Mouse (Mus musculus): ENCODE results near the gene H2-Q7. TPM values are rescaled to one million over a fixed set of nuclear protein-coding genes. Genes with fewer than 3 reads are reported as not detected.

The H2-Q7 gene
- polyA plus RNA-seq (2014; fragmentation: Illumina TruSeq; extraction: RNeasy Lipid Tissue Mini Kit (QIAGEN cat#74804); ENCODE audit: low read depth, low replicate concordance), result 0.49 TPM

DNA sequence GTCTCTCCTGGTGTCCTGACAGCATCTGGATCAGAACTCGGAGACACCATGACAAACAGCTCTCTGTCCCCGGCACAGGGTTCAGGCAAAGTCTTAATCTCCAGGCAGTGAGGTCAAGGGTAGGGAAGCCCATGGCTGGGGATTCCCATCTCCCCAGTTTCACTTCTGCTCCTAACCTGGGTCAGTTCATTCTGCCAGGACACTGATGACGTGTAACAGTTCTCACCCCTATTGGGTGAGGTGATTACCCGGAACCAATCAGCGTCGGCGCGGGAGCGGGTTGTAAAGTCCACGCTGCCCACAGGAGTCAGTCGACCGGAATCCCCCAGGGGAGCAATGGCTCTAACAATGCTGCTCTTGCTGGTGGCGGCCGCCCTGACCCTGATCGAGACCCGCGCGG is at the start of gene H2-Q7:
TSS of gene H2-Q7 (plus strand) at position 271 of the 400 bp plus-strand sequence.

DNA sequence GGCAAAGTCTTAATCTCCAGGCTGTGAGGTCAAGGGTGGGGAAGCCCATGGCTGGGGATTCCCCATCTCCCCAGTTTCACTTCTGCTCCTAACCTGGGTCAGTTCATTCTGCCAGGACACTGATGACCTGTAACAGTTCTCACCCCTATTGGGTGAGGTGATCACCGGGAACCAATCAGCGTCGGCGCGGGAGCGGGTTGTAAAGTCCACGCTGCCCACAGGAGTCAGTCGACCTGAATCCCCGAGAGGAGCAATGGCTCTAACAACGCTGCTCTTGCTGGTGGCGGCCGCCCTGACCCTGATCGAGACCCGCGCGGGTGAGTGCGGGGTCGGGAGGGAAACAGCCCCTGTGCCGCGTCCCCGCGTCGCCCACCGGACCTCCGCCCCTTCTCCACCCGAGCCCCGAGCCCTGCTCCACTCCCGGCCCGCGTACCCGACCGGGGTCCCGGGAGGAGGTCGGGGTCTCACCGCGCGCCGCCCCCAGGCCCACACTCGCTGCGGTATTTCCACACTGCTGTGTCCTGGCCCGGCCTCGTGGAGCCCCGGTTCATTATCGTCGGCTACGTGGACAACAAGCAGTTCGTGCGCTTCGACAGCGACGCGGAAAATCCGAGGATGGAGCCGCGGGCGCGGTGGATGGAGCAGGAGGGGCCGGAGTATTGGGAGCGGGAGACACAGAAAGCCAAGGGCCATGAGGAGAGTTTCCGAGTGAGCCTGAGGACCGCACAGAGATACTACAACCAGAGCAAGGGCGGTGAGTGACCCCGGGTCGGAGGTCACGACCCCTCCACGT is 14.1 kb upstream of the H2-Q7 start, which contains the start of gene H2-Q6:
TSS of gene H2-Q6 (plus strand) at position 227 of the 793 bp plus-strand sequence.

DNA sequence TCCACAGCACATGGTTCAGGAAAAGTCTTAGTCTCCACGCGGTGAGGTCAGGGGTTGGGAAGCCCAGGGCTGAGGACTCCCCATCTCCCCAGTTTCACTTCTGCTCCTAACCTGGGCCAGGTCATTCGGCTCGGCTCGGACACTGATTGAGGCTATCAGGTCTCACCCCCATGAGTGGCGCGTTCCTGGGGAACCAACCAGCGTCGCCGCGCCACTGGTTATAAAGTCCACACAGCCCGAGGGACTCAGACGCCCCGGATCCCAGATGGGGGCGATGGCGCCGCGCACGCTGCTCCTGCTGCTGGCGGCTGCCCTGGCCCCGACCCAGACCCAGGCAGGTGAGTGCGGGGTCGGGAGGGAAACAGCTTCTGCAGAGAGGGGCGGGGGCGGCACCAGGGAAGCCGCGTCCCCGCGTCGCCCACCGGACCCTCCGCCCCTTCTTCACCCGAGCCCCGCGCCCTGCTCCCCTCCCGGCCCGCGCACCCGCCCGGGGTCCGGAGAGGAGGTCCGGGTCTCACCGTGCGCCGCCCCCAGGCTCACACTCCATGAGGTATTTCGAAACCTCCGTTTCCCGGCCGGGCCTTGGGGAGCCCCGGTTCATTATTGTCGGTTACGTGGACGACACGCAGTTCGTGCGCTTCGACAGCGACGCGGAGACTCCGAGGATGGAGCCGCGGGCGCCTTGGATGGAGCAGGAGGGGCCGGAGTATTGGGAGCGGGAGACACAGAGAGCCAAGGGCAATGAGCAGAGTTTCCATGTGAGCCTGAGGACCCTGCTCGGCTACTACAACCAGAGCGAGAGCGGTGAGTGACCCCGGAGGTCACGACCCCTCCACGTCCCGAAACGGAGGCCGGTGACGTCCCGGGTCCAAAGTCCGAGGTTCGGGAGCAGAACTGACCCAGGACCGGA is 31.1 kb downstream of the H2-Q7 start, which contains the start of gene H2-Q10:
TSS of gene H2-Q10 (plus strand) at position 248 of the 910 bp plus-strand sequence.

Other genes with a start within 250 kb of the H2-Q7 start
- gene Ltb, start 244.7 kb upstream of the H2-Q7 start, polyA plus RNA-seq (2014; fragmentation: Illumina TruSeq; extraction: RNeasy Lipid Tissue Mini Kit (QIAGEN cat#74804); ENCODE audit: low read depth, low replicate concordance), result not detected
- gene Tnf, start 237.1 kb upstream of the H2-Q7 start, polyA plus RNA-seq (2014; fragmentation: Illumina TruSeq; extraction: RNeasy Lipid Tissue Mini Kit (QIAGEN cat#74804); ENCODE audit: low read depth, low replicate concordance), result not detected
- gene Lta, start 233.8 kb upstream of the H2-Q7 start, polyA plus RNA-seq (2014; fragmentation: Illumina TruSeq; extraction: RNeasy Lipid Tissue Mini Kit (QIAGEN cat#74804); ENCODE audit: low read depth, low replicate concordance), result not detected
- gene Gm16181, start 218.3 kb upstream of the H2-Q7 start, polyA plus RNA-seq (2014; fragmentation: Illumina TruSeq; extraction: RNeasy Lipid Tissue Mini Kit (QIAGEN cat#74804); ENCODE audit: low read depth, low replicate concordance), result not detected
- gene Atp6v1g2, start 205.5 kb upstream of the H2-Q7 start, polyA plus RNA-seq (2014; fragmentation: Illumina TruSeq; extraction: RNeasy Lipid Tissue Mini Kit (QIAGEN cat#74804); ENCODE audit: low read depth, low replicate concordance), result 10.2 TPM
- 0.56 TPM for gene Nfkbil1, start 203.4 kb upstream of the H2-Q7 start, polyA plus RNA-seq (2014; fragmentation: Illumina TruSeq; extraction: RNeasy Lipid Tissue Mini Kit (QIAGEN cat#74804); ENCODE audit: low read depth, low replicate concordance)
- 7.1 TPM for gene Ddx39b, start 197.4 kb upstream of the H2-Q7 start, polyA plus RNA-seq (2014; fragmentation: Illumina TruSeq; extraction: RNeasy Lipid Tissue Mini Kit (QIAGEN cat#74804); ENCODE audit: low read depth, low replicate concordance)
- gene H2-D1, start 176.4 kb upstream of the H2-Q7 start, polyA plus RNA-seq (2014; fragmentation: Illumina TruSeq; extraction: RNeasy Lipid Tissue Mini Kit (QIAGEN cat#74804); ENCODE audit: low read depth, low replicate concordance), result 2.8 TPM
- 0.08 TPM for gene H2-Q1, start 118.8 kb upstream of the H2-Q7 start, polyA plus RNA-seq (2014; fragmentation: Illumina TruSeq; extraction: RNeasy Lipid Tissue Mini Kit (QIAGEN cat#74804); ENCODE audit: low read depth, low replicate concordance)
- 0.69 TPM for gene H2-Q2, start 96.9 kb upstream of the H2-Q7 start, polyA plus RNA-seq (2014; fragmentation: Illumina TruSeq; extraction: RNeasy Lipid Tissue Mini Kit (QIAGEN cat#74804); ENCODE audit: low read depth, low replicate concordance)
- 1.6 TPM for gene H2-Q4, start 59.5 kb upstream of the H2-Q7 start, polyA plus RNA-seq (2014; fragmentation: Illumina TruSeq; extraction: RNeasy Lipid Tissue Mini Kit (QIAGEN cat#74804); ENCODE audit: low read depth, low replicate concordance)
- 0.66 TPM for gene H2-Q6, start 14.3 kb upstream of the H2-Q7 start, polyA plus RNA-seq (2014; fragmentation: Illumina TruSeq; extraction: RNeasy Lipid Tissue Mini Kit (QIAGEN cat#74804); ENCODE audit: low read depth, low replicate concordance)
- gene H2-Q10, start 30.9 kb downstream of the H2-Q7 start, polyA plus RNA-seq (2014; fragmentation: Illumina TruSeq; extraction: RNeasy Lipid Tissue Mini Kit (QIAGEN cat#74804); ENCODE audit: low read depth, low replicate concordance), result 0.17 TPM
- 0.48 TPM for gene Pou5f1, start 66.9 kb downstream of the H2-Q7 start, polyA plus RNA-seq (2014; fragmentation: Illumina TruSeq; extraction: RNeasy Lipid Tissue Mini Kit (QIAGEN cat#74804); ENCODE audit: low read depth, low replicate concordance)
- 1.1 TPM for gene Tcf19, start 77.7 kb downstream of the H2-Q7 start, polyA plus RNA-seq (2014; fragmentation: Illumina TruSeq; extraction: RNeasy Lipid Tissue Mini Kit (QIAGEN cat#74804); ENCODE audit: low read depth, low replicate concordance)
- gene Cchcr1, start 77.9 kb downstream of the H2-Q7 start, polyA plus RNA-seq (2014; fragmentation: Illumina TruSeq; extraction: RNeasy Lipid Tissue Mini Kit (QIAGEN cat#74804); ENCODE audit: low read depth, low replicate concordance), result 25.0 TPM
- 1.3 TPM for gene Psors1c2, start 94.0 kb downstream of the H2-Q7 start, polyA plus RNA-seq (2014; fragmentation: Illumina TruSeq; extraction: RNeasy Lipid Tissue Mini Kit (QIAGEN cat#74804); ENCODE audit: low read depth, low replicate concordance)
- gene Cdsn, start 113.0 kb downstream of the H2-Q7 start, polyA plus RNA-seq (2014; fragmentation: Illumina TruSeq; extraction: RNeasy Lipid Tissue Mini Kit (QIAGEN cat#74804); ENCODE audit: low read depth, low replicate concordance), result 0.34 TPM
- gene 2300002M23Rik, start 128.3 kb downstream of the H2-Q7 start, polyA plus RNA-seq (2014; fragmentation: Illumina TruSeq; extraction: RNeasy Lipid Tissue Mini Kit (QIAGEN cat#74804); ENCODE audit: low read depth, low replicate concordance), result not detected
- not detected for gene Sfta2, start 162.4 kb downstream of the H2-Q7 start, polyA plus RNA-seq (2014; fragmentation: Illumina TruSeq; extraction: RNeasy Lipid Tissue Mini Kit (QIAGEN cat#74804); ENCODE audit: low read depth, low replicate concordance)
- gene Gm9573, start 187.5 kb downstream of the H2-Q7 start, polyA plus RNA-seq (2014; fragmentation: Illumina TruSeq; extraction: RNeasy Lipid Tissue Mini Kit (QIAGEN cat#74804); ENCODE audit: low read depth, low replicate concordance), result not detected
- 0.10 TPM for gene Mucl3, start 204.5 kb downstream of the H2-Q7 start, polyA plus RNA-seq (2014; fragmentation: Illumina TruSeq; extraction: RNeasy Lipid Tissue Mini Kit (QIAGEN cat#74804); ENCODE audit: low read depth, low replicate concordance)
- 0.29 TPM for gene Vars2, start 228.4 kb downstream of the H2-Q7 start, polyA plus RNA-seq (2014; fragmentation: Illumina TruSeq; extraction: RNeasy Lipid Tissue Mini Kit (QIAGEN cat#74804); ENCODE audit: low read depth, low replicate concordance)
- 2.7 TPM for gene Gtf2h4, start 234.6 kb downstream of the H2-Q7 start, polyA plus RNA-seq (2014; fragmentation: Illumina TruSeq; extraction: RNeasy Lipid Tissue Mini Kit (QIAGEN cat#74804); ENCODE audit: low read depth, low replicate concordance)

All from testis, adult 10 weeks (tissue).